Mouse (Mus musculus) megakaryocyte, embryonic 14.5 days (primary cell): ENCODE data around the gene Fermt1.

ENCODE experiments used
- FLI1 ChIP-seq: IDR thresholded peaks from 2 replicates; pipeline ENCODE4 v1.6.1; 2012; ENCODE audit warnings: low read length, inconsistent platforms, mixed read lengths
- GATA1 ChIP-seq: IDR thresholded peaks from 3 replicates; pipeline ENCODE4 v1.6.1; 2012; ENCODE audit warnings: mixed read lengths, low read length, inconsistent platforms, borderline replicate concordance

GRCm38 (mm10) chr2:132902056-132902455 is 43.6 kb downstream of the Fermt1 start:
- TF ChIP-seq GATA1 (no peak), FLI1 (no peak)
